8 mouse cellular contexts compared by ENCODE assay signal in the genomic region with DNA sequence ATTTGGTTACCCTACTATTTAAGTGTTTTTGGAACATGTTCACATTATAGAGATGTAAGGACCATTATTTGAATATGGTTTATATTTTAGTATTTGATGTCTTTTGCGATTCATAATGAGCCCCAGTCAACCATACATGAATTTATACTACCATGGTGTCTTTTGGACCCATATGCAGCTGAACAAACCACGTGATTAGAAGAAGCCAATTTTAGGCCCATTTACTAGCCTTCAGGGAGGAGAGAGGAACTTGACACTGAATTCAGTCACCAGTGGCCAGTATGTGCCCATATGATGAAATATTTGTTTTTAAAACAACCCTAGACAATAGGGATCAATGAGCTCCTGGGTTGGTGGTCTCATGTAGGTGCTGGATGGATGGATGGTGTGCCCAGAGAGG. TPM values are rescaled to one million over a fixed set of nuclear protein-coding genes. Genes with fewer than 3 reads are reported as not detected.
DNase-seq lines count a peak whose midpoint lies in the region; ATAC-seq and TF ChIP-seq lines count a peak whose summit lies in the region.

No protein-coding gene starts in this region.

- no peak for TF ChIP-seq POLR2A in kidney, adult 2 months (IDR thresholded peaks at IDR 0.05; ENCODE audit: low read depth, low read length)

- H3K27ac ChIP-seq in kidney, adult 2 months (ENCODE audit: insufficient read depth, low read depth, low read length) = peak overlapping the region; percentile 86; the same call in 1 of the 2 replicates
- H3K27ac ChIP-seq in embryonic facial prominence, embryonic 12.5 days = no peak overlapping the region
- H3K27ac ChIP-seq in limb, embryonic 10.5 days = peak overlapping the region; percentile 89

- H3K36me3 ChIP-seq in kidney, adult 2 months (ENCODE audit: control insufficient read depth, insufficient read depth, low read length) = 0 out of 2 replicates have a peak, but pooled peaks cover 1% of the 10 kb centered on the region
- peaks cover 20% of the 10 kb centered on the region for H3K36me3 ChIP-seq in embryonic facial prominence, embryonic 12.5 days
- peaks cover 25% of the 10 kb centered on the region for H3K36me3 ChIP-seq in limb, embryonic 10.5 days

- ATAC-seq in embryonic facial prominence, embryonic 12.5 days (ENCODE audit: insufficient number of reproducible peaks, insufficient read depth, low FRiP score, low TSS enrichment) = no peak

- DNase-seq in kidney, adult 2 months = no peak
- DNase-seq in kidney, postnatal 14 days = no peak
- no peak for DNase-seq in limb, embryonic 10.5 days (ENCODE audit: low spot score)
- DNase-seq in naive thymus-derived CD4-positive, alpha-beta T cell, adult 2 months (ENCODE audit: low read depth) = peak; percentile 30
- DNase-seq in adrenal gland, postnatal 10 days = no peak
- DNase-seq in cerebellum, postnatal 25 days = no peak
- no peak for DNase-seq in urinary bladder, adult 18-20 months (ENCODE audit: low spot score in 2 of 2)

- H3K27me3 ChIP-seq in kidney, adult 2 months (replicated peaks; ENCODE audit: control insufficient read depth, insufficient read depth, low read length) = no peaks in the 10 kb centered on the region
- no peaks in the 10 kb centered on the region for H3K27me3 ChIP-seq in embryonic facial prominence, embryonic 12.5 days
- no peaks in the 10 kb centered on the region for H3K27me3 ChIP-seq in limb, embryonic 10.5 days (ENCODE audit: low read depth, poor library complexity, severe bottlenecking)

- no peak for TF ChIP-seq CTCF in kidney, adult 2 months (conservative IDR thresholded peaks at IDR 0.05; ENCODE audit: insufficient read depth, insufficient read length, low read depth, low read length)

- H3K9ac ChIP-seq in embryonic facial prominence, embryonic 12.5 days = no peak overlapping the region

- H3K4me3 ChIP-seq in kidney, adult 2 months (ENCODE audit: insufficient read depth, low read depth, low read length) = no peak overlapping the region
- H3K4me3 ChIP-seq in embryonic facial prominence, embryonic 12.5 days = peak overlapping the region; percentile 82; the same call in 1 of the 2 replicates
- peak overlapping the region; percentile 92 for H3K4me3 ChIP-seq in limb, embryonic 10.5 days

- peaks cover 17% of the 10 kb centered on the region for H3K4me1 ChIP-seq in kidney, adult 2 months (ENCODE audit: control insufficient read depth, insufficient read depth, low read length)
- peaks cover 20% of the 10 kb centered on the region for H3K4me1 ChIP-seq in embryonic facial prominence, embryonic 12.5 days
- H3K4me1 ChIP-seq in limb, embryonic 10.5 days = peaks cover 20% of the 10 kb centered on the region

- peak overlapping the region; percentile 78; the same call in 1 of the 2 replicates for H3K4me2 ChIP-seq in embryonic facial prominence, embryonic 12.5 days (replicated peaks)

- no peaks in the 10 kb centered on the region for H3K9me3 ChIP-seq in embryonic facial prominence, embryonic 12.5 days
- no peaks in the 10 kb centered on the region for H3K9me3 ChIP-seq in limb, embryonic 10.5 days (replicated peaks)

- WGBS in kidney, adult 2 months = 90% methylated on average over 2 of the region's 2 CpGs
- WGBS in embryonic facial prominence, embryonic 12.5 days = 89% methylated on average over 2 of the region's 2 CpGs
- WGBS in limb, embryonic 10.5 days = 92% methylated on average over 2 of the region's 2 CpGs

RNA-seq across cellular contexts. Expression of gene Preb, which starts 0.7 kb away (rescaled TPM):
- polyA plus RNA-seq in kidney, adult 2 months (2012; rRNA removed) = 346 and 372 TPM in 2 replicates
- polyA plus RNA-seq in embryonic facial prominence, embryonic 12.5 days (2016; fragmentation: Nextera tagmentation; extraction: Ambion mirVana) = 129 and 133 TPM in 2 replicates
- 139 and 142 TPM in 2 replicates for polyA plus RNA-seq in limb, embryonic 10.5 days (2016; fragmentation: Nextera tagmentation; extraction: Ambion mirVana)
- 100 to 1,000 TPM; 110 to 118 TPM for total RNA-seq in adrenal gland, postnatal 10 days (2021)

RNA-seq across cellular contexts. Expression of gene Tcf23, which starts 7.6 kb away (rescaled TPM):
- 0.16 and 0.22 TPM in 2 replicates for polyA plus RNA-seq in kidney, adult 2 months (2012; rRNA removed)
- polyA plus RNA-seq in embryonic facial prominence, embryonic 12.5 days (2016; fragmentation: Nextera tagmentation; extraction: Ambion mirVana) = not detected in 2 replicates
- not detected in 2 replicates for polyA plus RNA-seq in limb, embryonic 10.5 days (2016; fragmentation: Nextera tagmentation; extraction: Ambion mirVana)
- under 1 TPM; 0.39 to 0.99 TPM for total RNA-seq in adrenal gland, postnatal 10 days (2021)

RNA-seq across cellular contexts. Expression of gene Cgref1, which starts 15.4 kb away (rescaled TPM):
- 387 and 411 TPM in 2 replicates for polyA plus RNA-seq in kidney, adult 2 months (2012; rRNA removed)
- 4.5 and 5.7 TPM in 2 replicates for polyA plus RNA-seq in embryonic facial prominence, embryonic 12.5 days (2016; fragmentation: Nextera tagmentation; extraction: Ambion mirVana)
- polyA plus RNA-seq in limb, embryonic 10.5 days (2016; fragmentation: Nextera tagmentation; extraction: Ambion mirVana) = 1.0 and 2.5 TPM in 2 replicates
- 1 to 10 TPM; 2.8 to 5.1 TPM for total RNA-seq in adrenal gland, postnatal 10 days (2021)

RNA-seq across cellular contexts. Expression of gene Khk, which starts 39.6 kb away (rescaled TPM):
- 1,147 and 1,266 TPM in 2 replicates for polyA plus RNA-seq in kidney, adult 2 months (2012; rRNA removed)
- 13.7 and 14.2 TPM in 2 replicates for polyA plus RNA-seq in embryonic facial prominence, embryonic 12.5 days (2016; fragmentation: Nextera tagmentation; extraction: Ambion mirVana)
- polyA plus RNA-seq in limb, embryonic 10.5 days (2016; fragmentation: Nextera tagmentation; extraction: Ambion mirVana) = 7.1 and 7.8 TPM in 2 replicates
- total RNA-seq in adrenal gland, postnatal 10 days (2021) = 10 to 100 TPM; 64.3 to 89.4 TPM

RNA-seq across cellular contexts. Expression of gene Emilin1, which starts 47.6 kb away (rescaled TPM):
- polyA plus RNA-seq in kidney, adult 2 months (2012; rRNA removed) = 55.6 and 63.8 TPM in 2 replicates
- 248 and 252 TPM in 2 replicates for polyA plus RNA-seq in embryonic facial prominence, embryonic 12.5 days (2016; fragmentation: Nextera tagmentation; extraction: Ambion mirVana)
- polyA plus RNA-seq in limb, embryonic 10.5 days (2016; fragmentation: Nextera tagmentation; extraction: Ambion mirVana) = 202 and 241 TPM in 2 replicates
- 10 to 100 TPM; 60.0 to 63.4 TPM for total RNA-seq in adrenal gland, postnatal 10 days (2021)

Comparison
In these comparisons a context has a peak if more than half of its experiments do, and no peak if none do; other contexts are left out.
1. RNA of gene Cgref1, which starts 15.4 kb away (polyA plus RNA-seq): 387 to 411 TPM in kidney, adult 2 months; 4.5 to 5.7 TPM in embryonic facial prominence, embryonic 12.5 days and 1.0 to 2.5 TPM in limb, embryonic 10.5 days; every median in the first group is over 10 times any median in the second.